ENCODE assay signal across 16 mouse cellular contexts in the genomic region with DNA sequence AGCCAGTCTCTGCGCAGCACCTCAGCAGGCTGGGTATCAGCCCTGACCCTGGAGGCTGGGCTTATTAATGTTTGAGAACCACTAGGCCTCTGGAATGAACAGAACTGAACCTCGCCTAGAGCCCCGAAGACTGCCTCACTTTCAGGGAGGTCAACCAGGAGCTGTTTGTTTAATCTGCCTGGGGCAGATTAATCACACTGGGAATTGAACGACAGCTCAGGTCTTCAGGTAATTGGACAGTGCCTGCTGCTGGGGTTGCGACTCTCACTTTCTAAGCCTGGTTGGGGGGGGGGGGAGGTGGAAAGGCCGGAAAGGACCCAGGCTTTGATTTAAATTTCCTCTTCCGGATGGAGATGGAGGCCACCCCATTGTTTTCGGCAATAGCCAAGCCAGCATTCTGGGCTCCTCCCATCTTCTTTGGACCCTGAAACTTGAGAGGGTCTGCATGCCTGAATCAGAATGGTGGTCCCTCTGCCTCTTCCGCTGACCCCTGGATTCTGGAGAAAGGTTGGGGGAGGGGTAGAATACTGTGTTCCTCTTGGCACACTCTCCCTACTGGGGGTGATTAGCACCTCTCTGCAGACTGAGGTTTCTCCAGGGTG.
DNase-seq lines count a peak whose midpoint lies in the region; ATAC-seq and TF ChIP-seq lines count a peak whose summit lies in the region.
"Had no signal": no experiment of that assay in that cellular context is flagged by ENCODE, and none has a peak within 500 bp of the region (broad histone marks: within the 10 kb centered on the region; RNA-seq: fewer than 3 reads in every experiment).

No protein-coding gene starts in this region.

- ATAC-seq in heart, embryonic 12.5 days (ENCODE audit: insufficient number of reproducible peaks, low FRiP score): no peak
- ATAC-seq in lung, embryonic 14.5 days (ENCODE audit: insufficient read depth): no peak
- no peak for ATAC-seq in midbrain, embryonic 12.5 days (ENCODE audit: low FRiP score, low read depth)
- ATAC-seq: forebrain, embryonic 15.5 days; Patski had no signal

- H3K27me3 ChIP-seq in heart, embryonic 12.5 days (replicated peaks): no peaks in the 10 kb centered on the region
- no peaks in the 10 kb centered on the region for H3K27me3 ChIP-seq in lung, embryonic 14.5 days (ENCODE audit: insufficient read depth, low read length)
- 0 out of 2 replicates have a peak, but pooled peaks cover 8% of the 10 kb centered on the region for H3K27me3 ChIP-seq in midbrain, embryonic 12.5 days
- H3K27me3 ChIP-seq: forebrain, embryonic 15.5 days; Patski had no signal

- H3K9ac ChIP-seq in heart, embryonic 12.5 days: 0 out of 2 replicates have a peak overlapping the region, but pooled peaks have one; percentile 20
- H3K9ac ChIP-seq in lung, embryonic 14.5 days: no peak overlapping the region
- no peak overlapping the region; the same call in 1 of the 2 replicates for H3K9ac ChIP-seq in midbrain, embryonic 12.5 days (replicated peaks)
- H3K9ac ChIP-seq: forebrain, embryonic 15.5 days; liver, embryonic 14.5 days had no signal

- peak overlapping the region; percentile 34; the same call in 1 of the 2 replicates for H3K27ac ChIP-seq in heart, embryonic 12.5 days (ENCODE audit: poor library complexity, severe bottlenecking)
- no peak overlapping the region for H3K27ac ChIP-seq in lung, embryonic 14.5 days (ENCODE audit: low read depth)
- 0 out of 2 replicates have a peak overlapping the region, but pooled peaks have one; percentile 15 for H3K27ac ChIP-seq in midbrain, embryonic 12.5 days (replicated peaks)
- H3K27ac ChIP-seq: forebrain, embryonic 15.5 days; liver, embryonic 14.5 days; stomach, postnatal 0 days had no signal

- H3K36me3 ChIP-seq in heart, embryonic 12.5 days: peaks cover 38% of the 10 kb centered on the region
- H3K36me3 ChIP-seq in lung, embryonic 14.5 days (ENCODE audit: insufficient read depth): peaks cover 69% of the 10 kb centered on the region
- H3K36me3 ChIP-seq in midbrain, embryonic 12.5 days: peaks cover 3% of the 10 kb centered on the region; the same call in 1 of the 2 replicates
- H3K36me3 ChIP-seq: forebrain, embryonic 15.5 days had no signal

- 21% methylated on average over 9 of the region's 9 CpGs for WGBS in heart, embryonic 12.5 days
- WGBS in lung, embryonic 14.5 days: 21% methylated on average over 9 of the region's 9 CpGs
- 14% methylated on average over 9 of the region's 9 CpGs for WGBS in midbrain, embryonic 12.5 days

- no peak overlapping the region for H3K4me2 ChIP-seq in heart, embryonic 12.5 days
- H3K4me2 ChIP-seq in lung, embryonic 14.5 days: no peak overlapping the region
- H3K4me2 ChIP-seq in midbrain, embryonic 12.5 days (replicated peaks): no peak overlapping the region
- H3K4me2 ChIP-seq: forebrain, embryonic 15.5 days had no signal

- H3K9me3 ChIP-seq in heart, embryonic 12.5 days (replicated peaks): no peaks in the 10 kb centered on the region
- no peaks in the 10 kb centered on the region for H3K9me3 ChIP-seq in lung, embryonic 14.5 days (ENCODE audit: low read depth, low read length)
- H3K9me3 ChIP-seq in midbrain, embryonic 12.5 days: no peaks in the 10 kb centered on the region
- H3K9me3 ChIP-seq: forebrain, embryonic 15.5 days had no signal

- TF ChIP-seq CTCF in lung, embryonic 14.5 days (IDR thresholded peaks at IDR 0.05; ENCODE audit: low read depth): no peak

- H3K4me1 ChIP-seq in heart, embryonic 12.5 days (replicated peaks): peaks cover 79% of the 10 kb centered on the region
- H3K4me1 ChIP-seq in lung, embryonic 14.5 days (ENCODE audit: insufficient read depth): peaks cover 37% of the 10 kb centered on the region
- peaks cover 59% of the 10 kb centered on the region for H3K4me1 ChIP-seq in midbrain, embryonic 12.5 days

- no peak for DNase-seq in heart, adult 9 months (ENCODE audit: low spot score in 2 of 2)
- peak; percentile 23 for DNase-seq in lung, embryonic 14.5 days
- DNase-seq in lung, postnatal 25 days (ENCODE audit: low spot score): no peak
- DNase-seq in embryo, embryonic 10.5 days (ENCODE audit: low spot score): peak; percentile 73
- DNase-seq in spleen, postnatal 4 days (ENCODE audit: low spot score in 2 of 2): no peak
- no peak for DNase-seq in ovary, postnatal 36 days (ENCODE audit: low spot score)
- DNase-seq: B cell, adult 2 months; cerebellum, postnatal 14 days; right cerebral cortex, postnatal 4 days had no signal

- H3K4me3 ChIP-seq in heart, embryonic 12.5 days: no peak overlapping the region
- no peak overlapping the region for H3K4me3 ChIP-seq in lung, embryonic 14.5 days (ENCODE audit: low read depth, low read length)
- no peak overlapping the region for H3K4me3 ChIP-seq in midbrain, embryonic 12.5 days
- H3K4me3 ChIP-seq: forebrain, embryonic 15.5 days; myocyte had no signal

Comparison
In these comparisons a context has a peak if more than half of its experiments do, and no peak if none do; other contexts are left out.
1. DNase-seq: peak in lung, embryonic 14.5 days (single experiment) and embryo, embryonic 10.5 days (single experiment); none in heart, adult 9 months (0 of 2), lung, postnatal 25 days (single experiment), spleen, postnatal 4 days (0 of 2) and ovary, postnatal 36 days (single experiment).